Mouse (Mus musculus): ENCODE results near the gene Dnase1l3.

Gene Dnase1l3

GRCm38 (mm10) chr14:7929029-7929428 is 65.3 kb downstream of the Dnase1l3 start:
- no peak for DNase-seq

GRCm38 (mm10) chr14:7928362-7928761 is 66.0 kb downstream of the Dnase1l3 start:
- DNase-seq = no peak

GRCm38 (mm10) chr14:7923635-7924034 is 70.7 kb downstream of the Dnase1l3 start:
- DNase-seq = no peak

GRCm38 (mm10) chr14:7921459-7921858 is 72.9 kb downstream of the Dnase1l3 start:
- no peak for DNase-seq

- no peak for DNase-seq
Observed at GRCm38 (mm10) chr14:7919921-7920320, 74.5 kb downstream of the Dnase1l3 start.

- no peak for DNase-seq
Observed at GRCm38 (mm10) chr14:7919309-7919708, 75.1 kb downstream of the Dnase1l3 start.

- DNase-seq = no peak
Observed at GRCm38 (mm10) chr14:7918150-7918991, 76.0 kb downstream of the Dnase1l3 start.
